Mouse (Mus musculus) kidney, postnatal 10 days (tissue): ENCODE measurements around the gene Cdc26.

Source experiments
- DNase-seq: peaks from one replicate; pipeline ENCODE4 v3.0.0; 2021; ENCODE audit warnings: mixed read lengths

Gene Cdc26

GRCm38 (mm10) chr4:62397616-62398365 lies 10.7 kb downstream of the Cdc26 start:
- no peak for DNase-seq

DNA sequence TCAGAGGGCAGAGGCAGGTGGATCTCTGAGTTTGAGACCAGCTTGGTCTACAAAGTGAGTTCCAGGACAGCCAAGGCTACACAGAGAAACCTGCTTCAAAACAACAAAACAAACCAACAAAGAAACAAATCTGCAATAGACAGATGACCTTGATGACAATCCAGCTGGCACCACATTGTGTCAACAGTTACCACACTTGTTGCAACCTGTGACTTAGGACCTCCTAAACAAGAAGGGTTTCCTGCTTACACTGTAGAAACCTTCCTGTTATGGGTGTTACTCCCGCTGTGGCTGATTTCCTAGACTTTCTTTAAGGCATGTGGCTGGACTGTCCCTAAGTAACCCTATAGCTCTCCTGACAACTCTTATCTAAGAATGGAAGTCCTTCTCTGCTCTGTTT lies 12.6 kb downstream of the Cdc26 start:
- no peak for DNase-seq

DNA sequence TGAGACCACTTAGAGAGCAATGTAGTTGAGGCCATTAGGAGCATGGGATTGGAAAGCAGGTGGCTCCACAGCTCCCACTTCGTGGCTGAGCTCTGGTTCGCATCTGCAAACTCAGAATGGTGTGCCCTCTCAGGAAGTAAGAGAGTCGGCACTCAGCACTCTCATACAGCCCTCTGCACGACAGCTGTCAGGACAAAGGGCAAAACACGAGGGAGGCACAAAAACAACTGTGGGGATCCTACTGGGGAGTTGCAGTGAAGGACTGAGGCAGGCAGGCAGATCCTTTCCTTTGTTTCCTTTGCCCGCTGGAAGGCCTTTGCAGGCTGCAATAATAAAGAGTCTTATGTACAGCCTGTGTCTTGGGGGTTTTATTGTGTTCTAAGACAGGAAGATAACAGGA lies 15.0 kb downstream of the Cdc26 start:
- no peak for DNase-seq

GRCm38 (mm10) chr4:62391892-62392291 lies 16.6 kb downstream of the Cdc26 start:
- DNase-seq = no peak

DNA sequence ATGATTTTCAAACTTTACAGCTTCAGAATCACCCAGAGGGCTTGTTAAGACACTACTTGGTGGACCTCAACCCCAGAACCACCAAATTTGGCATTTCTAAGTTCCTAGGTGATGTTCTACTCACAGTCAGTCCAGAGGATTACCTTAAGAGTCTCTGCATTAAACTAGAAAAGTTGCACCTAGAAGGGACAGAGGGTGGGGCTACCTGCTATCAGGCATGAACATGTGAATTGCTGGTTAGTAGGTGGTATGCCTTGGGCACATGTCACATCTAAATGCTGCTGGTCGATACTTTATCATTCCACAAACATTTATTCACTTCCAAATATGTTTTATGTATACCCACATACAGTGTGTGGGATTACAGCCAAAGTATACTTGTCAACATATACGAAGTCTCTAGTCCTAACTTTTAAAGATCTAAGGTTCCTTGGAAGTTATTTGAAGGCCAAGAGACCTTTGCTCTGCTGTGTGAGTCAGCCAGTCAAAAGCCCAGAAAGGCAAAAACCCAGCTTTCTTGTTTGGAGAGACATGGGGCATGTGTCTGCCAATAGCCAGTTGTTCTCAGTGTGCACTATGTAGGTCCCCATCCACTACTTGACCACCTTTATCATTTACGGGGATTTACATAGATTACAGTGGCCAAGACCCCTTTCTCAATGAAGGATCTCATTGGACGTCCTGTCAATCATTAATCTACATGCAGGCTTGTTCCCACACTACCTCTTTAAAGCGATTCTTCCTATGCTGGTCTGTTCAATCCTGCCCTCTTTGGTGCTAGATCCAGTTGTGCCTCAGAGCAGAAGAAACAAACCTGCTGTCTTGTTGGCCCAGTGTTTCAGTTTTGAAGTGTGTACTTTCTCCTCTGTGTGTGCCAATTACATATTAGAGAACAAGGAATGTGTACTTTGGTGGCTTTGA lies 18.6 kb downstream of the Cdc26 start:
- DNase-seq = no peak

DNA sequence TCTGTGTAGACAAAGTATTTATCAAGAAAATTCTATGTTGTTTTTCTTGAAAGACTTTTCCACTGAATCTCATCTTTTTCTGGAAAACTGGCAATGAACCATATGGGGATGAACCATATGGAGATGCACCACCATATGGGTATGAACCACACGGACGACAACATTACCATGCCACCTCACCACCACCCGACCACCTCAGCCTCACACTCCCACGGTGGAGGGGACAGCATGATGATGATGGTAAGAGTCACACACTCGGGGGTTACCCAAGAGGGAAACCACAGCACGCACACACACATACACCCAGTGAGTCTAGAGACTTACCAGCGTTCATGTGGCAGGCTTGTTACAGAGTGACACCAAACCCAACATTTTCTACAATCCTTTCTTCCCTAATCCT lies 23.0 kb downstream of the Cdc26 start:
- DNase-seq = no peak

DNA sequence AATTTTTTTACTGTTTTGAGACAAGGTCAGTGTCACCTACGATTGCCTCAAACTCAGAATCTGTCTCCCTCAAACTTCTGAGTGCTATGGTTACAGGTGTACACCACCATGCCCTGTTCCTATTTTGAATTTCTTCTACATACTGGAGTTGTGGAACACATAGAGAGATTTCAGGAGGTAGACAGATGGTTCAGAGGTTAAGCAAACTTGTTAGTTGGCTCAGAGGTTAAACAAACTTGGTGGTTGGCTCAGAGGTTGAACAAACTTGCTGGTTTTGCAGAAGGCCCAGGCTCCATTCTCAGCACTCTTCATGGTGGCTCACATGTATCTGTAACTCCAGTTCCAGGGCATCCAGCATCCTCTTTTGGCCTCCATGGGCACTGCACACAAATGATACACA lies 24.3 kb downstream of the Cdc26 start:
- no peak for DNase-seq

- DNase-seq = no peak
Observed at GRCm38 (mm10) chr4:62383752-62384151, 24.7 kb downstream of the Cdc26 start.

DNA sequence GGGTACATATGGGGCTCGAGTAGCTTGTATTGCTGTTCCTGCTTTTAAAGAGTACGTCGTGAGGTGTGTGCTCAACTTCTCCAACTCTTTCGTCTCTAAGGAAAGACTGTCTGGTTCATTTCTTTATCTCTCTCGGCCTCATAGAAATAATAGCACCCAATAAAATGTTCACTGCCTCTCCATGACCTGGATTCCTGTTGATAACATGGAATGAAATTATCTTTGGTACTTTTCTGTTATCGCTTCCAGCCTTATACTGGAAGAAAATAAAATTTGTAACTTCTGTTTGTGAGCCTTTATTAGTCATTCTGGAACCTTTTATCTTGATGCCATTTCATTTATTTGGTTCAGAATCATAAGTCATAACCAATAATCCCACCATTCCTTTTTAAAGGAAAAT lies 25.2 kb downstream of the Cdc26 start:
- no peak for DNase-seq

- DNase-seq = no peak
Observed at GRCm38 (mm10) chr4:62379724-62380381, 28.6 kb downstream of the Cdc26 start.

DNA sequence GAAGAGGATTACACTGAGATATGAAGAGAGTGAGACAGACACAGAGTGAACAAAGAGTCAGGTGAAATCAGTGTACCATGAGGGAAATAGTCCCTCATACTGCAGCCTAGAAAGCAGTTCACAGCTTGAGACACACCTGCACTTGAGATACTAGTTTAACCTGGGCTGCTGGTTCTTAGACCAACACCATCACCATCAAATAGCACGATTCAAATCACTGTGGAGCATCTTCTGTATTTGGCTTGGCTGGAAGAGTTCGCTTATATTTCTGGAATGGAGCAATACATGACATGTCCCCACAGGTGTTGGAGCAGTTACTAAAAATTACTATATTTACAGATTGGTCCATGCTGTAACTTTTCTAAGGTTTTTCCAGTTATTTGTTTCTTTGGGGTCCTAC lies 32.3 kb downstream of the Cdc26 start:
- no peak for DNase-seq

DNA sequence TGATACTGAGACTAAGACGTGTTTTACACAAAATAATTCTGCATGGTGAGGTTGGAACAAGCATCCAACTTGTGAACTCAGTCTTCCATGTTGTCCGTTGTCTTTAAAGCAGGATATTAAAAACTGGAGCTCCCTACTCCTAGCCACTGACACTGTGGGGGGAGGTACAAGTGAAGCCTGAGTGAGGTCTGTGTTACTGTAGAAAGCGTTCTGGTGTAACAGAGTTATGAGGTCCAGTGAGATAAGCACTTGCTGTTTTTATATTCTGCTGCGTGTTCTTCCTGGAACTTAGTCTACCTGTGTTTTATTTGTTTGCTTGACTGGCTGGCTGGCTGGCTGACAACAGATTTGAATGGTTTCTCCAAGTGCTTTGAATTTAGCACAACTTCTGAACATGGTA lies 34.1 kb downstream of the Cdc26 start:
- no peak for DNase-seq

- DNase-seq = no peak
Observed at GRCm38 (mm10) chr4:62373668-62374067, 34.8 kb downstream of the Cdc26 start.

DNA sequence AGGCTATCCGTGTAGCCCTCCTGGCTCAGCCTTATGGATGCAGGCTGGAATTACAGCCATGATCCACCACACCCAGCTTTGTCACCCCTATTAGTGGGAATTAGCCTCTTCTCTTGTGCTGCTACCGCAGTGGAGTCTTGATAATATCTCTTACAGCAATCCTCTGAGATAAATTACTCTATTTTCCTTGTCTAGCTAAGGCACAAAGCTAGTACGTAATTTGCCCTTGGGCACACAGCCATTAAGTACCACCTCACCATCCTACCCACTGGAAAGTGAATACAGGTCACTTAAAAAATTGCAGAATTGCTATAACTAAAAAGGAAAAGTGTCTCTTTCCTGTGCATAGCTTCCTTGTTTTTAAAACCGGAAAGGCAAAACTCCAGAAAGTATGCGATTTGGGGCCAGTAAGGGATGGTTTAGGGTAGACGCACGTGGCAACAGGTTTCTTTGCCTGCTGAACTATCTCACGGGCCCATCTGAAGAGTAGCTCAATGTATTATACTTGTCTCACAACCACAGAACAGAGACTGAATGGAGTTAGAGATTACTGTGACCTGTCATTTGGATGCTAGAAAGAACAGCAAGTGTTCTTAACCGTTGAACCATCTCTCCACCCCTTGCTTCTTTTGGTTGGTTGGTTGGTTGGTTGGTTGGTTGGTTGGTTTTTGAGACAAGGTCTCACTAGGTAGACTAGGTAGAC lies 35.5 kb downstream of the Cdc26 start:
- DNase-seq = no peak

GRCm38 (mm10) chr4:62372410-62372809 lies 36.0 kb downstream of the Cdc26 start:
- no peak for DNase-seq

- DNase-seq = no peak
Observed at GRCm38 (mm10) chr4:62369091-62369490, 39.4 kb downstream of the Cdc26 start.

DNA sequence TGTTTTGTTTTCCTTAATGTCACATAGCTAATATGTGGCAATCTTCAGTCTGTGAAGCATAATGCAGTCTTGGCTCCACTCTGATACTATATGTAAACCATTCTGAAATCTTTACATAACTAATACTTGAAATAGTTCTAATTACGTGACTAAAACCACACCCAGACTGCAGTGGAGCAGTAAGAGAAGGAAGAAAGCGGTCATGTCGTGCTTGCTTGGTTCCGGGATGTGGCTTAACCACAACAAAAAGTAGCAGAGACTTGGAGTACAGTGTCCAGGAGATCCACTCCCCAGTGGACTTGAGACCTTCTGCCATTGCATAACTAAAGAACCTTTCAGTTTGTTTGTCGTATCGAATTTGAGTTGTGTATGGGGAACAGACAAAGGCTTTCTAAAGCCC lies 40.9 kb downstream of the Cdc26 start:
- DNase-seq = no peak

DNA sequence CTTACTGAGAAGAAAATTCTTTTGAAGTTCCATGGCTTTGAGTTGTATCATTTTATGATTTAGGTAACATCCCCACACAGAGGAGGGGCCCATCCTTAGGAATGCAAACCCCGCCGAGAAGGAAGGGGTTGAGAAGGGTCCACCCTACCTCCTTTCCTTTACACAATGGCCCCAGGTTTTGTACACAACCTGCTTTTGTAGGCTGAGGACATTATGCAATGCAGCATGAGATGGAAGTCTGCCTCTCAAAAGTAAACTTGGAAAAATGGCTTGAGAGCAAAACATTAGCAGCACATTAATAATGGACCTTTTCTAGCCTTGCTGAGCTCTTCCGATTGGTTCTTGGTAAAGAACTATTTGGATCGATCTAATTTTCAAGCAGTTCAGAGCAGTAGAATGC lies 42.2 kb downstream of the Cdc26 start:
- DNase-seq = no peak

- no peak for DNase-seq
Observed at GRCm38 (mm10) chr4:62364299-62364698, 44.1 kb downstream of the Cdc26 start.

GRCm38 (mm10) chr4:62362437-62362836 lies 46.0 kb downstream of the Cdc26 start:
- no peak for DNase-seq

DNA sequence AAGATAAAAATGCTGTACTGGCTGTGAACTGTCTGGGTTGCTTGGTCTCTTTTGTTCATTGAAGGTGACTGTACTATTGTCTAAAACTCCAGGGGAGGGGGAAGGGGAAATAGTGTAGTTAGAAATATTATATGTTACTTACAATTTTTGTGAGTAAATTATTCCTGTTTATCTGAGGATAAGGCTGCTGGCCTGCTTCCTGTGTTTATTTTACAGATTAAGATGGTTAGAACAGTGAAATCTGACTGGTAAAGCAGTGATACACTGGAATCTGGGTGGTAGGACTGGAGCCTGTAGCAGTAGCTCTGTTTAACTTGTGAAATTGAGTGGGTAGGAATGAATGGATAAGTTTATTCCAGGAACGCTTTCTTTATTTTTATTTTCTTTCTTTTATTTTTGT lies 46.4 kb downstream of the Cdc26 start:
- no peak for DNase-seq

- DNase-seq = no peak
Observed at GRCm38 (mm10) chr4:62361571-62361970, 46.9 kb downstream of the Cdc26 start.
